Mouse (Mus musculus) embryonic fibroblast, embryonic 13.5 days (primary cell): Measurements from ENCODE around the gene Mgat4c.

Experiments used
- CTCF ChIP-seq: IDR thresholded peaks from 2 replicates; pipeline ENCODE4 v1.5.1; 2011; ENCODE audit warnings: mild to moderate bottlenecking, control low read depth, low read length, moderate library complexity, borderline replicate concordance; ENCODE audit not compliant: insufficient read depth
- POLR2A ChIP-seq: IDR thresholded peaks from 2 replicates; pipeline ENCODE4 v1.6.1; 2011; ENCODE audit warnings: low read depth, mild to moderate bottlenecking, control low read depth, low read length, moderate library complexity

GRCm38 (mm10) chr10:101827944-101828343 is 146.7 kb downstream of the Mgat4c start:
- TF ChIP-seq POLR2A: no peak
- TF ChIP-seq CTCF: no peak
